Comparison of ENCODE assay signal across 27 mouse cellular contexts in the genomic region with DNA sequence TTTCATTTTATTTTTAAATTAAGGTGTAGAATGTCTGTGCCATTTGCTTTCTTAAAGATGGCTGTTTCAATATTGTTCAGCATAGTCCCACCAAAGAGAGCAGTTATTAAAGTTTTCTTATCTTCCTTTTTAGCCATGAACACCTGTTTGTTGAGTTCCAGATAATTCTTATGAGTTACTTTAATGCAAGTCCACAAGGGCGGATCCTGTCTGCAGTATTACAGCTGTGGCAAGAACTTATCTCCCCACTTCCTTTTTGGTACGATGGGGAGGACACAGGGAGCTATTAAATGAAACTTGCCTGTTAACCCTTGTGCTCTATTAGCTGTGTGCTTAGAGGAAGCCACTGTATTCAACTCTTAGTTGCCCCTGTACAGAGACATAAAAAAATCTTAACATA.
DNase-seq lines count a peak whose midpoint lies in the region; ATAC-seq and TF ChIP-seq lines count a peak whose summit lies in the region.
"Had no signal": no experiment of that assay in that cellular context is flagged by ENCODE, and none has a peak within 500 bp of the region (broad histone marks: within the 10 kb centered on the region; RNA-seq: fewer than 3 reads in every experiment).

No protein-coding gene starts in this region.

- peak; percentile 66 for TF ChIP-seq EP300 in liver, embryonic 14.5 days (IDR thresholded peaks at IDR 0.05; ENCODE audit: low read depth)

- H3K4me1 ChIP-seq in liver, embryonic 14.5 days (replicated peaks; ENCODE audit: control insufficient read depth in 2 of 2, insufficient read depth in 2 of 2, low read length in 1 of 2): no peaks in the 10 kb centered on the region
- H3K4me1 ChIP-seq: embryonic facial prominence, embryonic 10.5 days; embryonic facial prominence, embryonic 15.5 days; forebrain, embryonic 12.5 days; heart, embryonic 15.5 days; kidney, embryonic 15.5 days; limb, embryonic 10.5 days; limb, embryonic 15.5 days; lung, embryonic 15.5 days; midbrain, embryonic 12.5 days; neural tube, embryonic 13.5 days had no signal

- 9% methylated on average over 2 of the region's 2 CpGs for WGBS in liver, embryonic 14.5 days (ENCODE audit: insufficient replicate concordance)

- no peak overlapping the region for H3K27ac ChIP-seq in liver, embryonic 14.5 days
- H3K27ac ChIP-seq: embryonic facial prominence, embryonic 10.5 days; embryonic facial prominence, embryonic 15.5 days; forebrain, embryonic 12.5 days; heart, embryonic 15.5 days; kidney, embryonic 15.5 days; limb, embryonic 10.5 days; limb, embryonic 15.5 days; lung, embryonic 15.5 days; midbrain, embryonic 12.5 days; neural tube, embryonic 13.5 days had no signal

- no peak for TF ChIP-seq CTCF in liver, embryonic 14.5 days (IDR thresholded peaks at IDR 0.05; ENCODE audit: low read depth)

- no peak overlapping the region for H3K4me2 ChIP-seq in liver, embryonic 14.5 days (ENCODE audit: low read depth)
- H3K4me2 ChIP-seq: embryonic facial prominence, embryonic 15.5 days; forebrain, embryonic 12.5 days; heart, embryonic 15.5 days; kidney, embryonic 15.5 days; limb, embryonic 15.5 days; lung, embryonic 15.5 days; midbrain, embryonic 12.5 days; neural tube, embryonic 13.5 days had no signal

- no peak overlapping the region for H3K4me3 ChIP-seq in liver, embryonic 14.5 days (ENCODE audit: insufficient read depth in 1 of 2, low read depth in 2 of 2, low read length in 2 of 2)
- H3K4me3 ChIP-seq: embryonic facial prominence, embryonic 10.5 days; embryonic facial prominence, embryonic 15.5 days; forebrain, embryonic 12.5 days; heart, embryonic 15.5 days; kidney, embryonic 15.5 days; limb, embryonic 10.5 days; limb, embryonic 15.5 days; lung, embryonic 15.5 days; midbrain, embryonic 12.5 days; neural tube, embryonic 13.5 days had no signal

- peak; percentile 98 for DNase-seq in MEL-GATA-1-ER (ENCODE audit: extremely low read depth, low read depth)
- peak; percentile 19 to 39 (median 26) for DNase-seq in liver, embryonic 14.5 days (ENCODE audit: low read depth in 3 of 3, low spot score in 3 of 3)
- no peak for DNase-seq in retina, embryonic 14.5 days (ENCODE audit: low spot score)
- no peak for DNase-seq in left cerebral cortex, postnatal 4 days
- no peak for DNase-seq in testis, postnatal 14 days (ENCODE audit: low spot score)
- DNase-seq: adrenal gland, postnatal 14 days; cerebellum, adult 8-10 months; gastrocnemius, postnatal 14 days; kidney, adult 18-20 months; kidney, postnatal 36 days; retina, postnatal 1 day; spleen, adult 18-20 months; thymus, postnatal 4 days had no signal

- no peaks in the 10 kb centered on the region for H3K27me3 ChIP-seq in liver, embryonic 14.5 days (ENCODE audit: control insufficient read depth, insufficient read depth, low read length)
- H3K27me3 ChIP-seq: CH12.LX; embryonic facial prominence, embryonic 15.5 days; forebrain, embryonic 12.5 days; heart, embryonic 15.5 days; kidney, embryonic 15.5 days; limb, embryonic 15.5 days; lung, embryonic 15.5 days; midbrain, embryonic 12.5 days; neural tube, embryonic 13.5 days had no signal

- no peaks in the 10 kb centered on the region for H3K9me3 ChIP-seq in liver, embryonic 14.5 days (ENCODE audit: control insufficient read depth, low read length)
- H3K9me3 ChIP-seq: embryonic facial prominence, embryonic 10.5 days; embryonic facial prominence, embryonic 15.5 days; forebrain, embryonic 12.5 days; heart, embryonic 15.5 days; kidney, embryonic 15.5 days; limb, embryonic 10.5 days; limb, embryonic 15.5 days; lung, embryonic 15.5 days; neural tube, embryonic 13.5 days had no signal

- no peaks in the 10 kb centered on the region for H3K36me3 ChIP-seq in liver, embryonic 14.5 days (replicated peaks; ENCODE audit: control insufficient read depth, insufficient read depth, low read depth)
- H3K36me3 ChIP-seq: embryonic facial prominence, embryonic 10.5 days; embryonic facial prominence, embryonic 15.5 days; forebrain, embryonic 12.5 days; heart, embryonic 15.5 days; kidney, embryonic 15.5 days; limb, embryonic 10.5 days; limb, embryonic 15.5 days; lung, embryonic 15.5 days; midbrain, embryonic 12.5 days; neural tube, embryonic 13.5 days had no signal

- 0 out of 2 replicates have a peak, but pooled peaks have one; percentile 18 for ATAC-seq in common myeloid progenitor, adult 5-6 weeks (replicated peaks; ENCODE audit: low read depth, poor library complexity, severe bottlenecking)
- peak; percentile 90 for ATAC-seq in liver, embryonic 14.5 days (ENCODE audit: insufficient read depth)
- peak; percentile 67 for ATAC-seq in megakaryocyte-erythroid progenitor cell, adult 5-6 weeks (replicated peaks; ENCODE audit: low FRiP score, low TSS enrichment, poor library complexity, severe bottlenecking)
- ATAC-seq: hindbrain, embryonic 16.5 days had no signal

- H3K9ac ChIP-seq in liver, embryonic 14.5 days (replicated peaks): no peak overlapping the region
- H3K9ac ChIP-seq: embryonic facial prominence, embryonic 15.5 days; forebrain, embryonic 12.5 days; heart, embryonic 15.5 days; kidney, embryonic 15.5 days; limb, embryonic 15.5 days; lung, embryonic 15.5 days; midbrain, embryonic 12.5 days; neural tube, embryonic 13.5 days had no signal

- intact Hi-C loops in left cerebral cortex, postnatal 4 days (cut with DNase I): no loop called here

Comparison
In these comparisons a context has a peak if more than half of its experiments do, and no peak if none do; other contexts are left out.
1. DNase-seq: peak in MEL-GATA-1-ER (single experiment) and liver, embryonic 14.5 days (3 of 3); none in retina, embryonic 14.5 days (single experiment), left cerebral cortex, postnatal 4 days (single experiment) and testis, postnatal 14 days (single experiment).
2. ATAC-seq: peak in every context shown above with its lines; median percentile 90 in liver, embryonic 14.5 days; 67 in megakaryocyte-erythroid progenitor cell, adult 5-6 weeks; 18 in common myeloid progenitor, adult 5-6 weeks.